Mouse (Mus musculus) thymus, postnatal 4 days (tissue): ENCODE measurements around the gene Pla2g4a.
"Not testable (repeated sequence)": the region's sequence is repeated elsewhere in the genome, so short reads cannot be mapped to it uniquely, and the experiment has no call there.

Source experiments
- DNase-seq: peaks from one replicate; pipeline ENCODE4 v3.0.0; 2021

The Pla2g4a gene

GRCm38 (mm10) chr1:149929140-149929539 lies 31.9 kb downstream of the Pla2g4a start:
- DNase-seq = no peak

DNA sequence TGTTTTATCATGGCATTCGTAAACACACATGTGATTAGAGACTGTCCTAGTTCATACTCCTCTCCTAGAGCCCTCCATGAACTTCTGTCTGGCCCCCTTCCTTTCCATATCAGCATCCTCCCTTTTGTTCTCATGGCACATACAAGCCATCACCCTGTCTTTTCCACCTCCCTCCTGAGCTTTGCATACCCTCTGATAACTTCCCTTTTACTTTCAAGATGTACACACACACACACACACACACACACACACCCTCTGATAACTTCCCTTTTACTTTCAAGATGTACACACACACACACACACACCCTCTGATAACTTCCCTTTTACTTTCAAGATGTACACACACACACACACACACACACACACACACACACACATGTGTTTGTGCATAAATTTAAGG lies 37.4 kb downstream of the Pla2g4a start:
- DNase-seq = not testable (repeated sequence)

- no peak for DNase-seq
Observed at GRCm38 (mm10) chr1:149922219-149922618, 38.9 kb downstream of the Pla2g4a start.

DNA sequence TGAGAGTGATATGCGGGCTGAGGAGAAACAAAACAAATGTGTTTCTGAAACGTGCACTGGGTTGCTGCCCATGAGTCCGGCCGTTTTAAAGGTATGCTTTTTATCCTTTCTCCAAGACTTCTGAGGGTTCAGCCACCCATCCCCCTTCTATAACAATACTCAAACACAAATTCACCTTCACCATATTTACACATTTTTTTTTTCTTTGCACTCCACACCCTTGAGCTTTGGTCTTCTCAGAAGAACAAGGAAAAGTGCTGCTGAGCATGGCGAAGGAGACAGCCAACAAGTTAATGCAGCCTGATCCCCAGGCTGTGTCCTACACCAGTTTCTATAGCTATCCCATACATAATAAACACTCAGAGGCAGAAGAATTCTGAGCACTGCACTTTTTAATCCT lies 39.8 kb downstream of the Pla2g4a start:
- no peak for DNase-seq

DNA sequence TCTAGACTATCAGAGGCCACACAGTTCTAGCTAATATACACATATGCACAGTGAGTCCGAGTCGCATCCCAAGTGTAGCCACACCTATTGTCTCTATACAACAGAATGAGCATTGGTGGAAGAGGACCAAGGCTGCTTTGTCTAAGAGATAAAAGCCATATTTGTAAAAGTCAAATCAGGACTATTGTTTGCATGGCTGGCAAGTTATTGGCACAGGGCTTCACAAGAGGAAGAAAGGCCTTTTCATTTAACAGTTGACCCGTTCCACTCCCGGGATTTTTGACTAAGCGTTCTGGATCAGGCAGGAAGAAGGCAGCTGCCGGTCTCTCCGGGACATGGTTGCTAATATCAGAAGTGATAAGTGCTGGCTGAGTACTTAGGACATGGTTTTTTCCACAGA lies 41.8 kb downstream of the Pla2g4a start:
- no peak for DNase-seq

GRCm38 (mm10) chr1:149912984-149913383 lies 48.1 kb downstream of the Pla2g4a start:
- no peak for DNase-seq

GRCm38 (mm10) chr1:149911050-149911449 lies 50.0 kb downstream of the Pla2g4a start:
- no peak for DNase-seq

DNA sequence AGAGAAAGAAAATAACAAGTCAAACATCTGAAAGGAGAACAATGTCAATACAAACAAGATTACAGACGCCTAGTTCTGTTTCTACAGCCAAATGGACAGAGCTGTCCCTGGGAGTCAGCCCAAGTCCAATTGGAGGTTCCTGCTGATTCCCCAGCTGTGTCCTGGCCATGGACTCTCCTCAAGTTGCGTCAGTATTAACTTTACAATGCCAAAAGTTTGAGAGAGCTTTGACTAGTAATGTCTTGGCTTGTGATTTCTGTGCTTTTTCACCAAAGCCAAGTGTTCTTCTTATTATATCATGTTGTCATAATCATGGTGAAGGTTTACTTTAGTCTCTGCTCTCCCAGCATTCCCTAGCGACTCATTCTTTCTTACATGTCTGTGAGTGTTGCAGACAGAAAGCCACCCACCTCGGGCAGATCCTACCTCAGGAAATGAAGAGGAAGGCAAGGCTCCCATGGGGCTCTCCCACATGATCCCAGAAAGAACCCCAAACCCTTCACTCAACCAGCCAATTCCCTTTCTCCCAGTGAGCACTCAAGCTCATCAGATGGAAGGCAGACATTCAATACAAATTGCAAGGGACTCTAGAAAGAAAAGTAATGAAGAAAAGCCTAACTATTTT lies 63.0 kb downstream of the Pla2g4a start:
- DNase-seq = no peak

DNA sequence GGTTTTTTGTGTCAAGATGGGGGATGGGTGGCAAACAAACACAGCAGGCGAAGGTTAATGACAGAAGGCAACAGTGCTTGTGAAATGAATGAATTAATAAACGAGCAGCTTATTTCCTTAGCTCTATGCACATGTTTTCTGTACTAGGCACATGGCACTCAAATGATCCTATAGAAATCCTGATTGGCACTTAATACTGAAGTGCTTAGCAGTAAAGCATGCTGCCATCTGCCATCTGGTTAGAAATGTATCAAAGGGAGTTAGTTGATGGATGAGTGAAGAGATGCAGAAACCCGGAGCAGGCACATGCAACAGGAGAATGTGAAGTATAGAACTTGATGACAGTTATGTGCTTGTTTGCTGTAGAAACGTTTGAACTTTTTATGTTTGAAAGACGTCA lies 64.5 kb downstream of the Pla2g4a start:
- DNase-seq = no peak

DNA sequence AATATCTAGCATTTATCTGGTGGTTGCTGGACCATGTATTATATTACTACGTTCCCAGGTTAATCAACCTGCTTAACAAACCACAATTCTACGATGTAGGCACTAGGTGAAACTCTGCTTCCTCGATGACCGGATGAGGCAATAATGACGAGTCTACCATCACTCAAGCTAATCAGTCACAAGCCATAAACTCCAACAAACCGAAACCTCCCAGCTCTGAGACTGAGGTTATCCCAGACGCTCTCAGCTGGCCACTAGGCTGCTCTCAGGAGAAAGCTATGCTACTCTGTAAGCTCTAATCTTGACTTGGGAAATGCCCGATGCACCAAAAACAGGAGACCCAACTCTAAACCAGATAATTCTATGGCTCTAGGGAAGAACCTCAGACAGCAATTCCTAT lies 66.2 kb downstream of the Pla2g4a start:
- DNase-seq = no peak

- DNase-seq = no peak
Observed at GRCm38 (mm10) chr1:149893903-149894302, 67.2 kb downstream of the Pla2g4a start.

DNA sequence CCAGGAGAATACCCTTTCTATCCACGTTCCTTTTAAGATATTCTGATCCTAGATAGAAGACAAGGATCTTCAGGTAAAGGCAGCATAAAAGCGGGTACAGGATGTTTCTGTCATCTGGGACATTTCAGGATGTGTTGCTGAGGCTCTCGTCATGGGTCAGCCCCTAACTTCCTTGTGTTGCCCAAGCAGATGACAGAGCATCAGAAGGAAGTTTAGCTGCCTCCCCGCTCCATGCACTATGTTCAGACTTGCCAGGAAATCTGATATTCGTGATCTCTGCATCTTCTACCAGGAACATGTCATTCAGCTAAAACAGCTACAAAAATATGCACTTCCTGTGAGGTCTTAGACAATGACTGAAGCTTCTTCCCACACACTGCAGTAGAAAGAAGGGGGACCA lies 70.0 kb downstream of the Pla2g4a start:
- DNase-seq = no peak

DNA sequence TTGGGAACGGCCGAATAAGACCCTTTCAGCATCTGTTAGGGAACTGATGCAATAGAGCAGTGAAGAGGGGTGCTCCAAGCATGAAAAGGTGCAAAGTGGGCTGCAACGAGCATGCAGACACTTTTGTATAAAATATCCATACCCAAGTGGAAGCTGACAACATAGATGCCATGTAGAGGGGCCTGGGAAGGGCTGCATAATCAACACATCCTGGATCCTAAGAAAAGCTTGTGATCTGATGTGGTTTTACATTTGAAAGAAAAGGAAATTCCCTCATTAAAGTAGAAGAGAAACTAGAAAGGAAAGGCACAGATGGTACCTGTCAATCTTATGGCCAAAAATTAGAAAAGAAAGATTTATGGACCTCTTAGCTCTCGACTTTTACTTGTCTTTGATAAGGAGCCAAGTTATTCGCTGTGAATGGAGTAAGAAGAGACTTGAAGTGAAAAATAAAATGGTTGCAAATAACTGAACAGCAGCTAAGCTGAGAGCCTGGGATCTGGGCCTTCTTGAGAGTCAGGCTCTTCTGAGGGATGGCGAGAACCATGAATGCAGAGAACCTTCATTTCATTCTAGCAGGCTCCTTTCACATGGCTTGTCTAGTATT lies 78.6 kb downstream of the Pla2g4a start:
- DNase-seq = no peak

DNA sequence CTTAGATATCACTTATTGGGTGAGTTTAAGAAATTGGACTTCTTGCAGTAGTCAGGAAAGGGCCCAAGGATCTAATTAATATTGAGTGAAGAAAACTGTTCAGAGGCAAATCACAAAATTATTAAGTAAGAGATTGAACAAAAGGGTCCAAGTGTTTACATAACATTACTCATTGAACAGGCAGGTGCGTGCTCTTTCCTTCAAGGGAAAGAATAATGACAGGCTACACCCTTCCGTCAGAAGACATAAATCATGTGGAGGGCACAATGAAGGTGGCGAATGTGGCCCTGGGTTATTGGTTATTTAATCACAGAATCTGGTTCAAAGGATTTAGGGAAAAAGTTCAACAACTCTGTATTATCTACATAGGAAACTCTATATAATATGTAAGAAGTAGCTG lies 82.9 kb downstream of the Pla2g4a start:
- DNase-seq = no peak

GRCm38 (mm10) chr1:149876502-149876901 lies 84.6 kb downstream of the Pla2g4a start:
- no peak for DNase-seq

- DNase-seq = no peak
Observed at GRCm38 (mm10) chr1:149871625-149872024, 89.5 kb downstream of the Pla2g4a start.

GRCm38 (mm10) chr1:149867323-149867722 lies 93.8 kb downstream of the Pla2g4a start:
- no peak for DNase-seq

DNA sequence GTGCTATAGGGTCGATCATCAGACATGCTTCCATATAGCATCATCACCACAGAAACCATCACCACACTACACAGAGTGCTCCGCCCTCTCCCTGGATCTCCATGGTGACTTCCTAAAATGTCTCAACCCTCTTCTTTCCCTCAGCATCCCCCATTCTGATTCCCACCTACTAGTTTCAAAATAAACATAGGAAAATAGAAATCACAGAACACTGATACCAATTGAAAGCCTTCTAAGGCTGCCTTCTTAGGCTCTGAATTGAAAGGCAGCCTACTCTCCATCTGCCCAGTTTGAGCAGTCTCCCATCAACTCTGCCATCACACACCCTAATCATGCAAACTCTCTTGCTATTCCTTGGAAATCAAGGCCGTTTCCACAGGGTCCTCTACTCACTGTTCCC lies 94.9 kb downstream of the Pla2g4a start:
- DNase-seq = no peak

DNA sequence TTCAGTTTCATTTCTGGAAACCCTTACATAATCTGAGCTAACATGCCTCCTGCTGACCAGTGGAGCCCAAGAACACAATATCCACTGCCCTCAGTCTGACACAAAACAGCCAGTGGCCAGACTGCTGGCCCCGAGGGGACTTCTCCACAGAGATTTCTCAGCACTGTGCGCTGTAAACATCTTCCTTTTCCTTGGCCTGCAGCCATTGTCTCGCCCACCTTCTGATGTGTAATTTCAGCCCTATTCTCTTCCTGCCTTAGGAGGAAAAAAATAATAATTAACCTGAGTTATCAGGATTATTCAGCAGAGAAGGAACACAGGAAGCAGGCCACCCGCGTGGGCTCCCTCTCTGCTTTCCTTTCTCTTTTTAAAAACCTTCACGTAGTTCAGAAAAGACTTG lies 98.3 kb downstream of the Pla2g4a start:
- DNase-seq = no peak

GRCm38 (mm10) chr1:149862181-149862580 lies 98.9 kb downstream of the Pla2g4a start:
- DNase-seq = no peak

- no peak for DNase-seq
Observed at GRCm38 (mm10) chr1:149861543-149861942, 99.5 kb downstream of the Pla2g4a start.

GRCm38 (mm10) chr1:149858734-149859133 lies 102.4 kb downstream of the Pla2g4a start:
- DNase-seq = no peak

- peak; percentile 74 for DNase-seq
Observed at GRCm38 (mm10) chr1:149856720-149857119, 104.4 kb downstream of the Pla2g4a start.

DNA sequence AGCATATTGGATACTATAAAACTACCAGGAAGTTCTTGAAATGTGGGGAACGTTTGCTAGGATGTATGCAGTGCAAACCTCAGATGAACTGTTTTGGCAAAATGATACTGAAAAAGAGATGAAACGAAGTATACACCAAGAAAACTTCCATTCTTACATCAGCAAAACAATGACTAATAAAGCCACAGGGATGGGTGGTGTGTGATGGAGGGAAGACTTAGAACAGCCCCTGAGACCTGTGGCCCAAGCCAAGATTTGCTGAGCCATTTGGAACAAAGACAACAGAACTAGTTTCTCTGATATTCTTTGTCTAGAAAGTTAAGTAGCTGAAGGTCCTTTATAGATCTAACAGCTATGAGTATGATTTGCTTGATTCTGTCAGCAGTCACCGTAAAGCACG lies 105.5 kb downstream of the Pla2g4a start:
- no peak for DNase-seq

DNA sequence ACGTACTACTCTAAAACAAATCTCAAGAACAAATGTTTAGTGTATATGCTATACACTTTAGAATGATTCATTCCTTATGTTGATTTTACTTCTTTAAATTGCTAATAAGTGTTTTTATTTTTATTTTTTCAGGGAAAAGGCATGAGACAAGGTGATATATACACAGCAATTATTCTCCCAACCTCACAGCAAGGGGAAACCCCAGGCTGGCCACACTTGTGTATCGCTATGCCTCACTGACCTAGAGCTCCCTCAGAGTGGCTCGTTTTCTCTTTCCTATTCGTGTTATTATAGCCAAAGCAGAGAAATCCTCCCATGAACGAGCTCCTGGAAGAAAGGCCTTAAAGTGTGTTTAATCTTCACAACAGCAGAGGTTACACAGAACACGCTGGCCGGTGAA lies 106.2 kb downstream of the Pla2g4a start:
- DNase-seq = no peak
